Mouse (Mus musculus): Measurements from ENCODE around the gene Ampd2. TPM values are rescaled to one million over a fixed set of nuclear protein-coding genes. Genes with fewer than 3 reads are reported as not detected.

The Ampd2 gene
- total and polyA plus RNA-seq, 3 experiments, result 54.9 to 201 TPM; not detected in 1

DNA sequence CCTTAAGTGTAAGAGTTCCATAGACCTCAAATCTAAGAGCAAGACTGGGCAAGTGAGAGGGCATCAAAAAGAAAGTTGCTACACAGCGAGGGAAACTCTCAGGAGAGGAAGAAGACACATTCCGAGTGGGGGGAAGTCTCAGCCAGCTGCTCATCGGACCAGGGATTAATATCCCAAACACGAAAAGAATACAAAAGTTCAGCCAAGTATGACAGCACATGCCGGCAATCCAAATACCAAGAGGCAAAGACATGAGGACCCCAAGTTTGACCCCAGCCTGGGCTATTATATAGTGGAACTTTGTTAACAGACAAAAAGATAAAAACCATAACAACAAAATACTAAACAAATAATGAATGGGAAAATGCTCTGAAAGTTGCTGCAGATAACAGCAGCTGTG is 53.3 kb downstream of the Ampd2 start:
- no peak for DNase-seq (ENCODE audit: low read depth, low spot score)
- H3K27me3 ChIP-seq (ENCODE audit: control insufficient read depth in 1 of 2, insufficient read depth in 2 of 2, low read length in 2 of 2), result peaks cover 13 to 25% of the 10 kb centered on the region in 2 experiments
- no peak overlapping the region for H3K27ac ChIP-seq (ENCODE audit: control insufficient read depth, low read depth, low read length)
- H3K9me3 ChIP-seq (replicated peaks; ENCODE audit: insufficient read depth, low read length), result no peaks in the 10 kb centered on the region
- no peaks in the 10 kb centered on the region for H3K36me3 ChIP-seq (ENCODE audit: control insufficient read depth in 1 of 2, insufficient read depth in 2 of 2, low read length in 2 of 2)
- TF ChIP-seq MAZ (IDR thresholded peaks at IDR 0.05; ENCODE audit: low read depth, low read length), result no peak
- TF ChIP-seq UBTF (IDR thresholded peaks at IDR 0.05; ENCODE audit: borderline replicate concordance, insufficient read depth, low read depth, low read length), result no peak
- no peak for TF ChIP-seq TBP (IDR thresholded peaks at IDR 0.05; ENCODE audit: low read depth, low read length)
- TF ChIP-seq POLR2A (IDR thresholded peaks at IDR 0.05; ENCODE audit: control insufficient read depth in 1 of 2, insufficient read depth in 1 of 2, low read depth in 1 of 2, low read length in 2 of 2, poor library complexity in 1 of 2), result no peak
- TF ChIP-seq USF1 (IDR thresholded peaks at IDR 0.05; ENCODE audit: low read depth, low read length), result no peak
- no peak for TF ChIP-seq POLR2AphosphoS5 (IDR thresholded peaks at IDR 0.05; ENCODE audit: borderline replicate concordance, low read depth, low read length)
- TF ChIP-seq ZC3H11A (IDR thresholded peaks at IDR 0.05; ENCODE audit: low read depth, low read length), result no peak
- TF ChIP-seq MAFK (IDR thresholded peaks at IDR 0.05; ENCODE audit: borderline replicate concordance, low read depth, low read length), result no peak
- no peak for TF ChIP-seq NELFE (IDR thresholded peaks at IDR 0.05; ENCODE audit: low read depth, low read length)
- no peak for TF ChIP-seq CHD2 (IDR thresholded peaks at IDR 0.05; ENCODE audit: low read length)
- no peak for TF ChIP-seq MYB (IDR thresholded peaks at IDR 0.05; ENCODE audit: low read depth, low read length)
- no peak for TF ChIP-seq ETS1 (IDR thresholded peaks at IDR 0.05; ENCODE audit: low read depth, low read length)
- no peak for TF ChIP-seq GATA1 (IDR thresholded peaks at IDR 0.05; ENCODE audit: low read depth, low read length)
- no peak for TF ChIP-seq MXI1 (IDR thresholded peaks at IDR 0.05; ENCODE audit: low read depth, low read length)
- TF ChIP-seq ELF1 (IDR thresholded peaks at IDR 0.05; ENCODE audit: low read depth, low read length), result no peak
- no peak overlapping the region for H3K4me3 ChIP-seq (ENCODE audit: control insufficient read depth in 1 of 2, insufficient read depth in 1 of 2, low read depth in 2 of 2, low read length in 2 of 2)
- no peak overlapping the region for H3K9ac ChIP-seq (ENCODE audit: control insufficient read depth, low read depth, low read length, poor library complexity, severe bottlenecking)
- H3K79me2 ChIP-seq (ENCODE audit: control insufficient read depth, insufficient read depth, low read length, poor library complexity), result no peaks in the 10 kb centered on the region
- H3K4me1 ChIP-seq (ENCODE audit: control insufficient read depth in 1 of 2, insufficient read depth in 2 of 2, low read length in 2 of 2), result no peaks in the 10 kb centered on the region

DNA sequence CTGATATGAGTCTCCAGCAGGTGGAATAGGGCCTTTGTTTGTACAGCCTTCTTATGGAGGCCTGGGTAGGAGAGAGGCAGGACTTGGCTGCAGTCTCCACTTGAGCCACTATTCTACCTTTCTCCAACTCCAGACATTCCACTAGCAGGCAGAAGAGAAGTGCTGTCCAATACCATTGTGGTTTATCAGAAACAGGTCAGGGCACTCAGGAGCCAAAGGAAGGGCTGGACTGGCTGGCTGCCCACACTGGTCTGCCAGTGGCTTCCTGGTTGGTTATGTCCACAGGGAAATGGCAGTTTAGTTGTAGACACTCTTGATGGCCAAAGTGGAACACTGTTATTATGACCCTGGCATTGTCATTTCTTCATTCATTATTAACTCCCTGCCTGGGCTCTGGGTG is 54.3 kb downstream of the Ampd2 start:
- Histone ChIP-seq H3K9me3 (replicated peaks; ENCODE audit: insufficient read depth, low read length) (no peaks in the 10 kb centered on the region), H3K27me3 (ENCODE audit: control insufficient read depth in 1 of 2, insufficient read depth in 2 of 2, low read length in 2 of 2) (peaks cover 13 to 25% of the 10 kb centered on the region in 2 experiments)
- no peak for TF ChIP-seq ETS1 (IDR thresholded peaks at IDR 0.05; ENCODE audit: low read depth, low read length)
- 0 out of 6 replicates have a peak, but pooled peaks of 1 of the 3 experiments have one; percentile 3 for TF ChIP-seq CTCF (IDR thresholded peaks at IDR 0.05 in 2 of 3, conservative IDR thresholded peaks at IDR 0.05 in 1 of 3; ENCODE audit: control insufficient read depth in 1 of 3, insufficient read depth in 1 of 3, low read depth in 2 of 3, low read length in 3 of 3, poor library complexity in 1 of 3, severe bottlenecking in 1 of 3)
- TF ChIP-seq MAFK (IDR thresholded peaks at IDR 0.05; ENCODE audit: borderline replicate concordance, low read depth, low read length), result no peak

More for the DNA sequence above, 54.3 kb downstream of the Ampd2 start:
- H3K4me3 ChIP-seq (ENCODE audit: control insufficient read depth in 1 of 2, insufficient read depth in 1 of 2, low read depth in 2 of 2, low read length in 2 of 2), result no peak overlapping the region
- H3K79me2 ChIP-seq (ENCODE audit: control insufficient read depth, insufficient read depth, low read length, poor library complexity), result no peaks in the 10 kb centered on the region
- H3K36me3 ChIP-seq (ENCODE audit: control insufficient read depth in 1 of 2, insufficient read depth in 2 of 2, low read length in 2 of 2), result no peaks in the 10 kb centered on the region
- no peak for DNase-seq (ENCODE audit: low read depth, low spot score)
- H3K27ac ChIP-seq (ENCODE audit: control insufficient read depth, low read depth, low read length), result no peak overlapping the region
- H3K9ac ChIP-seq (ENCODE audit: control insufficient read depth, low read depth, low read length, poor library complexity, severe bottlenecking), result no peak overlapping the region
- no peaks in the 10 kb centered on the region for H3K4me1 ChIP-seq (ENCODE audit: control insufficient read depth in 1 of 2, insufficient read depth in 2 of 2, low read length in 2 of 2)
